Mouse (Mus musculus): ENCODE results near the gene Gse1. TPM values are rescaled to one million over a fixed set of nuclear protein-coding genes. Genes with fewer than 3 reads are reported as not detected.

Gene Gse1
- polyA plus RNA-seq, 1 experiment, result 14.7 TPM

GRCm38 (mm10) chr8:120412357-120412756, 184.1 kb downstream of the Gse1 start:
- Histone ChIP-seq H3K36me3 (ENCODE audit: control insufficient read depth, insufficient read depth) (no peaks in the 10 kb centered on the region), H3ac (ENCODE audit: control insufficient read depth, insufficient read length) (no peak overlapping the region), H3K4me3 (no peak overlapping the region), H3K27me3 (ENCODE audit: control insufficient read depth, insufficient read depth, insufficient read length) (no peaks in the 10 kb centered on the region), H3K4me2 (ENCODE audit: low read depth) (no peak overlapping the region), H3K79me2 (ENCODE audit: control insufficient read depth, insufficient read depth) (no peaks in the 10 kb centered on the region)
- TF ChIP-seq POLR2AphosphoS2 (IDR thresholded peaks at IDR 0.05; ENCODE audit: insufficient read length, low read depth) (no peak), SRF (IDR thresholded peaks at IDR 0.05; ENCODE audit: control insufficient read depth, insufficient read length, low read depth) (no peak), TCF12 (IDR thresholded peaks at IDR 0.05; ENCODE audit: insufficient read depth, poor library complexity, severe bottlenecking) (no peak), MYOG (IDR thresholded peaks at IDR 0.05; ENCODE audit: control insufficient read depth in 1 of 3, insufficient read depth in 1 of 3, insufficient read length in 2 of 3, low read depth in 2 of 3) (no peak), POLR2A (IDR thresholded peaks at IDR 0.05; ENCODE audit: insufficient read length, low read depth) (no peak), TCF3 (IDR thresholded peaks at IDR 0.05; ENCODE audit: insufficient read length, low read depth) (no peak), CEBPB (IDR thresholded peaks at IDR 0.05; ENCODE audit: insufficient read depth, poor library complexity, severe bottlenecking) (no peak), MYOD1 (IDR thresholded peaks at IDR 0.05; ENCODE audit: control insufficient read depth in 1 of 3, insufficient read length in 2 of 3, low read depth in 2 of 3) (no peak), REST (IDR thresholded peaks at IDR 0.05; ENCODE audit: insufficient read depth, insufficient read length) (no peak)

GRCm38 (mm10) chr8:120412911-120413625, 184.8 kb downstream of the Gse1 start:
- H3K36me3 ChIP-seq (ENCODE audit: control insufficient read depth, insufficient read depth), result no peaks in the 10 kb centered on the region
- H3K4me2 ChIP-seq (ENCODE audit: low read depth), result no peak overlapping the region
- no peak overlapping the region for H3ac ChIP-seq (ENCODE audit: control insufficient read depth, insufficient read length)
- no peaks in the 10 kb centered on the region for H3K79me2 ChIP-seq (ENCODE audit: control insufficient read depth, insufficient read depth)
- TF ChIP-seq CEBPB (IDR thresholded peaks at IDR 0.05; ENCODE audit: insufficient read depth, poor library complexity, severe bottlenecking), result no peak
- TF ChIP-seq TCF3 (IDR thresholded peaks at IDR 0.05; ENCODE audit: insufficient read length, low read depth), result no peak
- TF ChIP-seq POLR2AphosphoS2 (IDR thresholded peaks at IDR 0.05; ENCODE audit: insufficient read length, low read depth), result no peak
- TF ChIP-seq SRF (IDR thresholded peaks at IDR 0.05; ENCODE audit: control insufficient read depth, insufficient read length, low read depth), result no peak
- no peak for TF ChIP-seq REST (IDR thresholded peaks at IDR 0.05; ENCODE audit: insufficient read depth, insufficient read length)
- TF ChIP-seq POLR2A (IDR thresholded peaks at IDR 0.05; ENCODE audit: insufficient read length, low read depth), result no peak
- no peak for TF ChIP-seq USF1 (IDR thresholded peaks at IDR 0.05; ENCODE audit: low read depth)
- TF ChIP-seq E2F4 (IDR thresholded peaks at IDR 0.05; ENCODE audit: insufficient read depth), result no peak
- TF ChIP-seq MAX (IDR thresholded peaks at IDR 0.05; ENCODE audit: low read depth), result no peak
- TF ChIP-seq MYOD1 (IDR thresholded peaks at IDR 0.05; ENCODE audit: control insufficient read depth in 1 of 3, insufficient read length in 2 of 3, low read depth in 2 of 3), result no peak
- no peak overlapping the region for H3K4me3 ChIP-seq
- H3K27me3 ChIP-seq (ENCODE audit: control insufficient read depth, insufficient read depth, insufficient read length), result no peaks in the 10 kb centered on the region

GRCm38 (mm10) chr8:120413626-120413988, 185.4 kb downstream of the Gse1 start:
- H3K27me3 ChIP-seq (ENCODE audit: control insufficient read depth, insufficient read depth, insufficient read length), result no peaks in the 10 kb centered on the region
- no peak overlapping the region for H3K4me3 ChIP-seq
- no peak overlapping the region for H3K4me2 ChIP-seq (ENCODE audit: low read depth)
- no peaks in the 10 kb centered on the region for H3K79me2 ChIP-seq (ENCODE audit: control insufficient read depth, insufficient read depth)
- TF ChIP-seq MYOD1 (IDR thresholded peaks at IDR 0.05; ENCODE audit: control insufficient read depth in 1 of 3, insufficient read length in 2 of 3, low read depth in 2 of 3), result no peak
- TF ChIP-seq MYOG (IDR thresholded peaks at IDR 0.05; ENCODE audit: control insufficient read depth in 1 of 3, insufficient read depth in 1 of 3, insufficient read length in 2 of 3, low read depth in 2 of 3), result no peak
- TF ChIP-seq MAX (IDR thresholded peaks at IDR 0.05; ENCODE audit: low read depth), result no peak
- TF ChIP-seq REST (IDR thresholded peaks at IDR 0.05; ENCODE audit: insufficient read depth, insufficient read length), result no peak
- no peak for TF ChIP-seq SRF (IDR thresholded peaks at IDR 0.05; ENCODE audit: control insufficient read depth, insufficient read length, low read depth)
- TF ChIP-seq USF1 (IDR thresholded peaks at IDR 0.05; ENCODE audit: low read depth), result no peak
- no peak for TF ChIP-seq E2F4 (IDR thresholded peaks at IDR 0.05; ENCODE audit: insufficient read depth)
- TF ChIP-seq POLR2A (IDR thresholded peaks at IDR 0.05; ENCODE audit: insufficient read length, low read depth), result no peak
- no peak for TF ChIP-seq TCF3 (IDR thresholded peaks at IDR 0.05; ENCODE audit: insufficient read length, low read depth)
- no peak for TF ChIP-seq CEBPB (IDR thresholded peaks at IDR 0.05; ENCODE audit: insufficient read depth, poor library complexity, severe bottlenecking)
- TF ChIP-seq POLR2AphosphoS2 (IDR thresholded peaks at IDR 0.05; ENCODE audit: insufficient read length, low read depth), result no peak
- H3K36me3 ChIP-seq (ENCODE audit: control insufficient read depth, insufficient read depth), result no peaks in the 10 kb centered on the region
- no peak overlapping the region for H3ac ChIP-seq (ENCODE audit: control insufficient read depth, insufficient read length)

GRCm38 (mm10) chr8:120414216-120414615, 186.0 kb downstream of the Gse1 start:
- H3K4me3 ChIP-seq, result no peak overlapping the region
- no peak overlapping the region for H3ac ChIP-seq (ENCODE audit: control insufficient read depth, insufficient read length)
- no peak for TF ChIP-seq MAX (IDR thresholded peaks at IDR 0.05; ENCODE audit: low read depth)
- TF ChIP-seq TCF12 (IDR thresholded peaks at IDR 0.05; ENCODE audit: insufficient read depth, poor library complexity, severe bottlenecking), result no peak
- no peak for TF ChIP-seq E2F4 (IDR thresholded peaks at IDR 0.05; ENCODE audit: insufficient read depth)
- TF ChIP-seq MYOG (IDR thresholded peaks at IDR 0.05; ENCODE audit: control insufficient read depth in 1 of 3, insufficient read depth in 1 of 3, insufficient read length in 2 of 3, low read depth in 2 of 3), result no peak
- no peak for TF ChIP-seq POLR2A (IDR thresholded peaks at IDR 0.05; ENCODE audit: insufficient read length, low read depth)
- TF ChIP-seq POLR2AphosphoS2 (IDR thresholded peaks at IDR 0.05; ENCODE audit: insufficient read length, low read depth), result no peak
- TF ChIP-seq MYOD1 (IDR thresholded peaks at IDR 0.05; ENCODE audit: control insufficient read depth in 1 of 3, insufficient read length in 2 of 3, low read depth in 2 of 3), result no peak
- no peak for TF ChIP-seq REST (IDR thresholded peaks at IDR 0.05; ENCODE audit: insufficient read depth, insufficient read length)
- TF ChIP-seq CEBPB (IDR thresholded peaks at IDR 0.05; ENCODE audit: insufficient read depth, poor library complexity, severe bottlenecking), result no peak
- no peak for TF ChIP-seq SRF (IDR thresholded peaks at IDR 0.05; ENCODE audit: control insufficient read depth, insufficient read length, low read depth)
- no peak for TF ChIP-seq USF1 (IDR thresholded peaks at IDR 0.05; ENCODE audit: low read depth)
- TF ChIP-seq TCF3 (IDR thresholded peaks at IDR 0.05; ENCODE audit: insufficient read length, low read depth), result no peak

More at GRCm38 (mm10) chr8:120414216-120414615, 186.0 kb downstream of the Gse1 start:
- no peaks in the 10 kb centered on the region for H3K27me3 ChIP-seq (ENCODE audit: control insufficient read depth, insufficient read depth, insufficient read length)
- no peaks in the 10 kb centered on the region for H3K79me2 ChIP-seq (ENCODE audit: control insufficient read depth, insufficient read depth)
- H3K4me2 ChIP-seq (ENCODE audit: low read depth), result no peak overlapping the region
- no peaks in the 10 kb centered on the region for H3K36me3 ChIP-seq (ENCODE audit: control insufficient read depth, insufficient read depth)

Data from myocyte (in vitro differentiated cells).